Mouse (Mus musculus): ENCODE results near the gene Olfr697. TPM values are rescaled to one million over a fixed set of nuclear protein-coding genes. Genes with fewer than 3 reads are reported as not detected.

The Olfr697 gene
- polyA plus RNA-seq, 1 experiment from 2014 or later = not detected

DNA sequence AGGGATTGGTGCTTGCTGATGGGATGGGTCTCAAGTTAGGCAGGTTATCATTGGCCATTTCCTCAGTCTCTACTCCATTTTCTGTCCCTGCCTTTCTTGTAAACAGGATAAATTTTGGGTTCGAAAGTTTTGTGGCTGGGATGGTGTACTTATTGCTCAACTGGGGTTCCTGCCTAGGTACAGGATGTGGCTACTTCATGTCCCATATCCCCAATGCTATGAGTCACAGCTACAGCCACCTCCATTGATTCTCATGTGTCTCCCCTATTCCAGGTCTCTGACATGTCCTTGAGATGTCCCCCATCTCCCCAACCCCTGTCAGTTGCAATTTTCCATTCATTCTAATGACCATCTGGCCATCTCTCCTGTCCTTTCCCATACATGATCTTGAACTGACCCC is 45.4 kb downstream of the Olfr697 start:
- no peak overlapping the region for H3K4me3 ChIP-seq
- H3K36me3 ChIP-seq = no peaks in the 10 kb centered on the region
- WGBS = 65% methylated on average over 1 of the region's 1 CpGs
- no peak overlapping the region for H3K27ac ChIP-seq (ENCODE audit: poor library complexity, severe bottlenecking)
- no peak for ATAC-seq (ENCODE audit: insufficient number of reproducible peaks, low FRiP score)
- H3K4me2 ChIP-seq = no peak overlapping the region
- H3K9me3 ChIP-seq (replicated peaks) = peaks cover 9% of the 10 kb centered on the region; the same call in 1 of the 2 replicates
- H3K4me1 ChIP-seq (replicated peaks) = no peaks in the 10 kb centered on the region
- no peak overlapping the region for H3K9ac ChIP-seq
- H3K27me3 ChIP-seq (replicated peaks) = no peaks in the 10 kb centered on the region

- no peak overlapping the region for H3K4me2 ChIP-seq
- WGBS = 56% methylated on average over 3 of the region's 3 CpGs
- no peaks in the 10 kb centered on the region for H3K9me3 ChIP-seq (replicated peaks)
- no peak overlapping the region for H3K9ac ChIP-seq
- ATAC-seq (ENCODE audit: insufficient number of reproducible peaks, low FRiP score) = no peak
- no peaks in the 10 kb centered on the region for H3K4me1 ChIP-seq (replicated peaks)
- no peak overlapping the region for H3K4me3 ChIP-seq
- H3K27ac ChIP-seq (ENCODE audit: poor library complexity, severe bottlenecking) = no peak overlapping the region
- no peaks in the 10 kb centered on the region for H3K36me3 ChIP-seq
- no peaks in the 10 kb centered on the region for H3K27me3 ChIP-seq (replicated peaks)
These were observed 49.3 kb downstream of the Olfr697 start for GRCm38 (mm10) chr7:106692976-106693375.

- no peak for ATAC-seq (ENCODE audit: insufficient number of reproducible peaks, low FRiP score)
- H3K27me3 ChIP-seq (replicated peaks) = no peaks in the 10 kb centered on the region
- 86% methylated on average over 1 of the region's 1 CpGs for WGBS
- H3K36me3 ChIP-seq = no peaks in the 10 kb centered on the region
- H3K4me2 ChIP-seq = no peak within 1 kb of the TSS
- no peak within 1 kb of the TSS for H3K4me3 ChIP-seq
- H3K9me3 ChIP-seq (replicated peaks) = no peaks in the 10 kb centered on the region
- no peaks in the 10 kb centered on the region for H3K4me1 ChIP-seq (replicated peaks)
- H3K27ac ChIP-seq (ENCODE audit: poor library complexity, severe bottlenecking) = no peak within 1 kb of the TSS
- no peak within 1 kb of the TSS for H3K9ac ChIP-seq
These were observed 50.5 kb downstream of the Olfr697 start, which contains the start of gene Olfr694 for GRCm38 (mm10) chr7:106691714-106692113. Gene Olfr694 (minus strand): TSS chr7:106691814.

Other genes starting within 250 kb of the Olfr697 start
- gene Olfr693, start 61.9 kb downstream of the Olfr697 start, polyA plus RNA-seq (2016; fragmentation: Nextera tagmentation; extraction: Ambion mirVana) = not detected in 2 replicates
- gene Olfr694, start 50.6 kb downstream of the Olfr697 start, polyA plus RNA-seq (2016; fragmentation: Nextera tagmentation; extraction: Ambion mirVana) = not detected in 2 replicates
- gene Olfr695, start 26.0 kb downstream of the Olfr697 start, polyA plus RNA-seq (2016; fragmentation: Nextera tagmentation; extraction: Ambion mirVana) = not detected in 2 replicates
- gene Olfr698, start 13.0 kb upstream of the Olfr697 start, polyA plus RNA-seq (2016; fragmentation: Nextera tagmentation; extraction: Ambion mirVana) = not detected in 2 replicates
- not detected in 2 replicates for gene Olfr699, start 50.8 kb upstream of the Olfr697 start, polyA plus RNA-seq (2016; fragmentation: Nextera tagmentation; extraction: Ambion mirVana)
- gene Olfr700, start 66.4 kb upstream of the Olfr697 start, polyA plus RNA-seq (2016; fragmentation: Nextera tagmentation; extraction: Ambion mirVana) = not detected in 2 replicates
- not detected in 2 replicates for gene Olfr701, start 71.7 kb upstream of the Olfr697 start, polyA plus RNA-seq (2016; fragmentation: Nextera tagmentation; extraction: Ambion mirVana)
- gene Olfr702, start 91.5 kb upstream of the Olfr697 start, polyA plus RNA-seq (2016; fragmentation: Nextera tagmentation; extraction: Ambion mirVana) = not detected in 2 replicates
- not detected in 2 replicates for gene Olfr703, start 100.9 kb upstream of the Olfr697 start, polyA plus RNA-seq (2016; fragmentation: Nextera tagmentation; extraction: Ambion mirVana)
- not detected in 2 replicates for gene Olfr704, start 120.7 kb upstream of the Olfr697 start, polyA plus RNA-seq (2016; fragmentation: Nextera tagmentation; extraction: Ambion mirVana)
- gene Olfr705, start 134.4 kb upstream of the Olfr697 start, polyA plus RNA-seq (2016; fragmentation: Nextera tagmentation; extraction: Ambion mirVana) = not detected in 2 replicates
- gene Olfr706, start 145.7 kb upstream of the Olfr697 start, polyA plus RNA-seq (2016; fragmentation: Nextera tagmentation; extraction: Ambion mirVana) = not detected in 2 replicates
- gene Olfr707, start 158.8 kb upstream of the Olfr697 start, polyA plus RNA-seq (2016; fragmentation: Nextera tagmentation; extraction: Ambion mirVana) = not detected in 2 replicates
- gene Olfr1532-ps1, start 165.6 kb upstream of the Olfr697 start, polyA plus RNA-seq (2016; fragmentation: Nextera tagmentation; extraction: Ambion mirVana) = not detected in 2 replicates
- gene Olfr709-ps1, start 189.8 kb upstream of the Olfr697 start, polyA plus RNA-seq (2016; fragmentation: Nextera tagmentation; extraction: Ambion mirVana) = not detected in 2 replicates
- not detected in 2 replicates for gene Olfr710, start 205.9 kb upstream of the Olfr697 start, polyA plus RNA-seq (2016; fragmentation: Nextera tagmentation; extraction: Ambion mirVana)
- not detected in 2 replicates for gene Olfr6, start 221.5 kb upstream of the Olfr697 start, polyA plus RNA-seq (2016; fragmentation: Nextera tagmentation; extraction: Ambion mirVana)
- gene Olfr711, start 233.0 kb upstream of the Olfr697 start, polyA plus RNA-seq (2016; fragmentation: Nextera tagmentation; extraction: Ambion mirVana) = not detected in 2 replicates

Measured in heart, embryonic 12.5 days (tissue).